Mouse (Mus musculus): ENCODE measurements at regions not wholly inside any gene's neighbourhood (a gene's known extent, or its start where the extent isn't known, plus 50 kb on each side); places are given as distances from the start of the nearest gene placed in this dataset.

DNA sequence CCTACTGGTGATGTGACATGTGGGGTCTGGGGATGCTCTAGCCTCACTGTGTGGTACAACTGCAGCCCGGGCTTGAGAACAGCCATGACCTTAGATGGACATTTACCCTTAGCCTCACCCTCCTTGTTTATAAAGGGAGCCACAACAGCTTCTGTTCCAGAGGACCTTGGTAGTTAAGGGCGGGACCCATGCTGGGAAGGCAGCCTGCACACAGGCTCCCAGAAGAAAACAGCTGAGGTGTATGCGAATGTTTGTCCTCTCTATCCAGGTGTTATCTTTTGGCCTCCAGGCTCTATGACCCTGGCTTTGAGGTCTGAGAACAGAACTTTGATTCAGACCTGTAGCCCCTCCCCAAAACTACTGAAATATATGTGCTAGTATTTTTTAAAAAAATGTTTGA lies 102.1 kb upstream of the Mki67 start:
- no peak for DNase-seq (ENCODE audit: low spot score)

DNA sequence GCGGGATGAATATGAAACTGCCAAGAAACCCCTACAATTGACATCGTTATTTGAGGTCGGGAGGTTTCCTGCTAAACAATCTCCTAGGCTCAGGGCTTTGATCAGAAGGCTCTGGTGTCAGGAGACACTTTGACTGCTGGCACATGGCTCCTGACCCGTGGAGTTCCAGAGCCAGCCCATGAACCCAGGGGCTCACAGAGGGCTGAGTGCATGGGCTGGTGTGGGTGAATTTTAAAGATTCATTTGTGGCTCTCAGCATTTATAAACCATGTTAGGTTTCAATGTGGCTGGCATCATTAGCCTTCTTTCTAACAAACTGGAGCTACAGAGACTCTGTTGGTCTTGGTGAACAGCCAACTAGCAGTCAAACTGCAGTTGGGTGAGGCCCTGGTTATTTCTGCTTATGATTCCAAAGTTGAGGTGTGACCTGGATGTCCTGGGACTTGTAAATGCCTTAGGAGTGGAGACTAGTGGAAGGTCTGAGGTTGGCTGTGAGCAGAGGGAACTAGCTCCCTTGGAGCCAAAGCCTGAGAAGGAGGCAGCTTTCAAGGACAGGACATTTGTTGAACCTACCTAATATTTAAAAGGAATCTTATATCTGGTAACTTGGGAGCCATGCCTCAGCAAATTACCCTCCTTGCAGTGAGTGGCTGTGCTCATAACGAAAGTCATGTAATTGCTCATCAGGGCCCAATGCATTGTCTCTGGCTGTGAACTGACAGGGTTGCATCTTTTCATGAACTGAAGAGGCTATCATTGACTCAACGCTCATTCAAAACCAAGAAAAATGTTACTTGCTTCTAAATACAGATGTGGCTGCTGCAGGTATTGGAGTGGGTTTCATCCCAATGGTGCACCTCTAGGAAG lies 108.0 kb upstream of the Mki67 start:
- no peak for DNase-seq (ENCODE audit: low spot score)

DNA sequence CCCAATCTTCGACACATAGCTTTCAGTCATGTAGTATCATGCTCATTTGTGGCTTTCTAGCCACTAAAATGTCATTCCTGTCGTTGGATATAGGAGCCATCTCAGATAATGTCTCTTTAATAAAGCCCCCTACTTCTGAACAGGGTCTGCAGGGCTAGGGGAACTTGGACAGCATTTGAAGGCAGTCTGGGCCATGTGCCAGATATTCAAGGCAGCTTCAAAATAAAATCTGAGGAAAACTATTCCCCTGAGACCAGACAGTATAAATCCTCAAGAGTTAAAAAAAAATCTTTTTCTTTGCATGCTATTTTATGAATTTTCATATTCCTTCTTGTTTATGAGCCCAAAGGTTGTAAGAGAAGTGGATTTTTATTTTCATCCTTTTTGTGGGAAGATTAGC lies 113.1 kb upstream of the Mki67 start:
- DNase-seq (ENCODE audit: low spot score), result no peak

DNA sequence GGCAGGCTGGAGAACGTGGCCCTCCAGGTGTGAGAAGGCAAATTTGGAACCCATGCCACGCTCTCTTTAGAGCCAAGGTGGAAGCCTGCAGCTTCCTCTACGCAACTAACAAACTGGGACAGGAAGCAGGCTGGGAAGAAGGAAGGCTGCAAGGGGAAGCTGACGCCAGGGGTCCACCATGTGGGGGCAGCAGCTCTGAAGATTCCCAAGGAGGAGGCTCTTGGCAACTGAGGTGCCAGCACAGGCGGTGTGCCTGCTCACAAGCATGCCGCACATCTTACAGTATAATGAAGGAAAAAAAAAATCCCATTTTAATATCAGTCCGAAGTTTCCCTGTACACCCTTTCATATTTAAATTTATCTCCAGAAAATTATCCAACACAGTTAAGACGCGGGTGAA lies 117.3 kb upstream of the Mki67 start:
- DNase-seq (ENCODE audit: low spot score), result no peak

DNA sequence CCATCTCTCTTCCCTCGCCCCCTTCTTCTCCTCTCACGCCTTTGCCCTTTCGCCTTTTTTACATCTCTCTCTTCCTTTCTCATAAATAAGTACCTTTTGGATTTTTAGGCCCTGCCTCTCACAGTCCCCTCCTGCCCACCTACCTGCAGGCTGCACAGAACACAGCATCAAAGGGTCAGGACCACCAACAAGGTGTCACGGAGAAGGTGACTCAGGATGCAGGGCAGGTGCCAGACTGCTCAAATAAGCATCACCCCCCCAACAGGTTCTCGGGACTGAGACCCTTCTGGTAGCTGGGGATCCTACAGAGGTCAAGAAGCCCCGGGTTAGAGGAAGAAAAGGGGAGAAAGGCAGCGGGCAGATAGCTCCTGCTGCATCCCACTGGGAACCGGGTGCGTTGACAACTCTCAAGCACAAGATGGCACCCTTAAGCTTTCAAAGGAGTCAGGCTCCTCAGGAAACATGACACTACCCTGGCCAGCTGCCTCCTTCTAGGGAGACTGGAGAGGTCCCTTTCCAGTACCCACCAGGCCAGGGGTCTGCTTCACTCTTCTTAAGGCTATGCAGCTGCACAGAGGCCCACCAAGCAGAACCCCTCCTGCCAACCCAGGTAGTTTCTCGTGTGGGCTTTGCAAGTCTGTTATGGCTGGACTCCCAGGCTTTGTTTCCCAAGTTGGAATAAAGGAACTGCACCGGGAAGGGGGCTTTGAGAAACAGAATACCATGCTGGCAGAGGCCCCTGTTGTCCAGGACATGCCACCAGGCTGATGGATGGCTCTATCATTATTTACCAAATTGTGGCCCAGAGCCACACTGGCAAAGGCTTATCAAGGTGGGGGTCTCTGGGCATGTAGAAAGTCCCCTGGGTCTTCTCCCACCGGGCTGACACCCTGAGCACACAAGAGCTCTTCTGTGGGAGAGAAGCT lies 120.9 kb upstream of the Mki67 start:
- no peak for DNase-seq (ENCODE audit: low spot score)

DNA sequence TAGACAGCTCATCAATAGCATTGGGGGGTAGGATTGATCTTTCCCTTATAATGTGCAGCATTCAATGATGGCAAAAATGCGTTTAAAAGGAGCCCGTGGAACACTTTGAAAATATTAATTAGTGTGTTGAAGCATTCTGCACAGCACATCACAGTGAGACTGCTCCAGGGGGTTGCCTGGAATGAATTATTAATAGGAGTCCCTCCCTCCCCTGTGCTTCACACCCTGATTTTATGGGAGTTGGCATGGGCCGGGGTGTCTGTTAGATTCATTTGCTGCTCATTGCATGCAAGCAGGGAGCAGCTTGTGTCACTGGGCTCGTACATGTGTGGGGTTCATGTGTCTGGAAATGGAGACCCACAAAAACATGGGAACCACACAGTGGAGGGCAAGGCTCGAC lies 127.9 kb upstream of the Mki67 start:
- DNase-seq (ENCODE audit: low spot score), result no peak

DNA sequence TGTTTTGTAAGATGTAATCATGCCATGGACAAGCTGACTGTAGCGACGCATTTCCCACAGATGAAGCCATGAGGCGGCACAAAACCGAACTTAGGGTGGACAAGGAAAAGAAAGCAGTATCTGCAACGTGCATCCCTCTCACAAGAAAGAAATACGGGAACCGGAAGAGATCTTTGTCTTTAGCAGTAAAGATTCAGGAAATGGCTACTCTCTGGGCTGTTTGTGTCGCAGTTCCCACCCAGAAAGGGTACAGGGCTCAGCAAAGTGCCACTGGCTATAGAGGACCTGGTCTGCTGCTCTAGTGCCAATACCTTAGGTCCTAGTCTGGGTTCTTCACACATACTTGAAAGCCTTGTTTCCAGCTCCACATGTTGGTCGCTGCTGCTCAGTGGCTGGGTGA lies 131.1 kb upstream of the Mki67 start:
- no peak for DNase-seq (ENCODE audit: low spot score)

DNA sequence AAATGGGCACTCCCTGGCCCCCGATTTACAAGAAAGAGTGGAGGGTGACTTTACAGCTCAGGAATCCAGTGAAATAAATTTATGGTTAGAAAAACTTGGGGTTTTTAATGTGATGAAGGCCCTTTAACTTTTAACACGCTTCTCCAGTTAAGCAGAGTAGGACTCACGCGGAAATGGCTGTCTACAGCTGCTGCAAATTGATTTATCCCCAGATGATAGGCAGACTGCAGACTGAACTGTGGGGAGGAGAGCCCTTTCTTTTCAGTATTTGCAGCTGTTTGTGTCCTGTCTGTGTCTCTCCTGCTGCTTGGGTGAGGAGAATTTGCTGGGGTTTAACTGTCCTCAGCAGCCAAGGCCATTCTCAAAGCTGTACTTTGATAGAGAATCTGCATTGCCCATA lies 132.0 kb upstream of the Mki67 start:
- DNase-seq (ENCODE audit: low spot score), result no peak

DNA sequence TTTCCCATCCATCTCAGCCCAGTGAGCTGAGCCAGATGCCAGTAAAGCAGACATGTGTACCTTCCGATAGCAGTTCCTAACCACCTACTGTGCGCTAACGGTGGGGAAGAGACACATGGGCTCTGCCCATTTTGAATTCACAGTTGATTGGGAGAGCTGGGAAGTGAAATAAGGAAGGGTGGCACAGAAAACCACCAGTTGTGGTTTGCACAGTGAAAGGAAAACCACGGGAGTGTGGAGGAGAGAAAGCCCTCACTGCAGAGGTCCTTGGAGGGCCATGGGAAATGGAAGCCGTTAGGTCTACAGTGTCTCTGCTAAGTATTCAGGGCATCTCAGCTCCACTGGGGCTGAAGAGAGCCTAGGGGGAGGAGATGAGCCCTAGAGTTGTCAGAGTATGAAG lies 132.7 kb upstream of the Mki67 start:
- DNase-seq (ENCODE audit: low spot score), result no peak

DNA sequence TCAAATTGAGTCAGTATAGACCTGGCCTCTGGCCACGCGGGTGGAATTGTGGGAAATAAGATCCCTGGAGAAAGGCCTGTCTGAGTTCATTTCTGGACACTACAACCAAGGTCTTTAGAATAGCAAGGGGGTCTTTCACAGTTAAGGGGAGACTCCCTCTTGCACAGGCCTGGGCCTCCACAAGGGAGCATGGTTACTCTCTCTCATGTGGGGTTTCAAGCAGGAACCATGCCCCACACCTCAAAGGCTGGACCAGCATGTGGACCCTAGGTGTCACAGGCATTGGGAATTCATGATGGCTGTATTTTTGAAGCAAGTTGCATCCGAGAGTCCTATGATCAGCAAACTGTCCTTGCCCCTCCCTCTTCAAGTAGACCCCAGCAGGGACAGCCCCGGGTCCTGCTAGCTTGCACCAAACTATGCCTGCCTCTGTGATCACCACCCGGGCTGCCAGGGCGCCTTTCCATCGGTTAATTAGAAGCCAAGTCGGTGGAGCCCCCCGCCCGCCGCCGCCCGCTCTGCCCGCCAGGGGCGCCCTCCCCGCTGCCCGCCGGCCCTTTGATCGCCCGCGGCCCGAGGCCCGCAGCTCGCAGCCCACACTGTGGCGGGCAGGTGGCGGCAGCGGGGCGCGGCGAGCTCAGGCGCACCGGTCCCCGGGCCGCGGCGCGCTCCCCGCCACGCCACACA lies 137.1 kb upstream of the Mki67 start:
- no peak for DNase-seq (ENCODE audit: low spot score)

DNA sequence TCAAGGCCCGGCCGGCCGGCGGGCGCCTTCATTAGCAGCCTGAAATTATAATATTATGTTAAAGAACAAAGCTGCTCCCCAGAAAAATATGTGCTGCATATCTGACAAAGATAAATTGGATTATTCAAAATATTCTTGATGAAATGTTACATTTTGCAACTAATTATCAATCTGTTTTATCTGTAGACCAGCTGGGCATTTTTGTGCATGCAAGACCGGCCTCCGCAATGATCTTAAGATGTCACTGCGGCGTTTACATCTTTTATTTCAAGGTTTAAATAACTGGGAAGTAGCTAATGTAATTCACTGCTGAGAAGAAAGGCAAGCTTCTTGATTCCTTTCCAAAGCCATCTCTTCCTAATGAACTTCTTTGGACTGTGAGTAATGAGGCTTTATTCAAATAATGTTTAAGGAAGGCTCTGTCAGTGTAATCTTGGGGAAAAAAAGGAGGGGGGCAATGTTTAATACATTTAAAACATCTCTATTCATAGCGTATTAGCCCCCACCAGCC lies 137.7 kb upstream of the Mki67 start:
- no peak for DNase-seq (ENCODE audit: low spot score)

DNA sequence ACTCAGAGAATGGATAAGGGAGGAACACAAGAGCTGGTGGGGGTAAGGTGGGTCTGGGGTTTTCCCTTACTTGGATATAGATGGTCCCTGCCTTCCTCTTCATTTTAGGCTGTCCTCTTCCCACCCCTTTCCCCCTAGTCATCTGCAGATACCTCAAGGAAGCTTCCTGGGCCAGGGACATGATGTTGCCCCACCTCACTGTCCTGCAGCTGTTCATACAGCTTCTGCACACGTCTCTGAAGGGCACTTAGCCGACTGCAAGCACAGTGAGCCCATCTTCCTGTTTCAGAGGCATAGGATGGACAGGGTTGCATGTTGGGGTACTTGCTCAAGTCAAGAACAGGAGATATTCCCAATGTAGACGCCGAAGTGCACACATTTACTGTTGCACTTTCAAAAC lies 144.1 kb upstream of the Mki67 start:
- DNase-seq (ENCODE audit: low spot score), result no peak

DNA sequence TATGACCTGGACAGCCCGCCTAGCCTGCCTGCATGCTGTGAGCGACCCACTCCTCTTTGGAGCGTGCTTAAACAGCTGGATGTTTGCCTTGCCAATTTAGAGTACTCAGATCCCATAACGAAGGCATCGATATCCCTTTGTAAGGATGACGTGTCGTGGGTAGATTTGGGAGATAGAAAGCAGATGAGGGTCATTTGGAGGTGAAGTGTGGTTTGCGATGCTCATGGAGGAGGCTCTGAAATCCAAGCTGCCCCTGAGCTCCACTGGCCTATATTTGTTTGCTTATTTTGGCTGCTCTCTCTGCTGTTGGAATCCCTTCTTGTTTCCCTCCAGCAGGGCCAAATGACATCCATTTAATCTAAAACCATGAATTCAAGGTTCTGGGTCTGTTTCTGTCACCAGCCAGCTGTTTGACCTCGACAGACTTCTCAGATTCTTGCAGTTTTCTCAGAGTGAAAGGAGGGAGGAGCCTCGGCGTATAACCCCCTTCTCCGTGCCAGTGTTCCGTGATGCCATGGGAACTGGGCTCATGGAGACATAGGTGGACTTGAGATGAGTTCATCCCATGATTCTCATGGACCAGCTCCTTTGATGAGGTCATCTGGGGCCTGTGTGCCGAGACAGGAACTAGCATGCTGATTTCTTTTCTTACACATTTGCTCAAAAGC lies 144.7 kb upstream of the Mki67 start:
- DNase-seq (ENCODE audit: low spot score), result no peak

DNA sequence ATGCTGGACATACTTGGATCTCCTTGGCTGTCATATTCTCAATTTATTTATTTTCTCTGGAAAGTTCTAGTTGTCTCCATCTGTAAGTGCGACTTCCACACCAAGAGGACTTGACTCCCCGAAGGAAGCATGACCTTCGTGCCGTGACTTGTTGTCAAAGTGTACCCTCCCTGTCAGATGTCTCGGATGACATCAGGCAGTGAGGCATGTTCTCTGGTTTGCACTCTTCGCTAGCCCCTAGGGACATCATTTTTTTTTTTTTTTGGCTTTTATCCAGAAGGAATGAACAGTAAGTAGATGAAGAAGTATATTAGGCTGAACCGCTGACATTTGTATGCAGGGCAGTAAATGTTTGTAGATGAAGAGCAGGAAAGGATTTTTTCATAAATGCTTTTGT lies 145.2 kb upstream of the Mki67 start:
- DNase-seq (ENCODE audit: low spot score), result no peak

DNA sequence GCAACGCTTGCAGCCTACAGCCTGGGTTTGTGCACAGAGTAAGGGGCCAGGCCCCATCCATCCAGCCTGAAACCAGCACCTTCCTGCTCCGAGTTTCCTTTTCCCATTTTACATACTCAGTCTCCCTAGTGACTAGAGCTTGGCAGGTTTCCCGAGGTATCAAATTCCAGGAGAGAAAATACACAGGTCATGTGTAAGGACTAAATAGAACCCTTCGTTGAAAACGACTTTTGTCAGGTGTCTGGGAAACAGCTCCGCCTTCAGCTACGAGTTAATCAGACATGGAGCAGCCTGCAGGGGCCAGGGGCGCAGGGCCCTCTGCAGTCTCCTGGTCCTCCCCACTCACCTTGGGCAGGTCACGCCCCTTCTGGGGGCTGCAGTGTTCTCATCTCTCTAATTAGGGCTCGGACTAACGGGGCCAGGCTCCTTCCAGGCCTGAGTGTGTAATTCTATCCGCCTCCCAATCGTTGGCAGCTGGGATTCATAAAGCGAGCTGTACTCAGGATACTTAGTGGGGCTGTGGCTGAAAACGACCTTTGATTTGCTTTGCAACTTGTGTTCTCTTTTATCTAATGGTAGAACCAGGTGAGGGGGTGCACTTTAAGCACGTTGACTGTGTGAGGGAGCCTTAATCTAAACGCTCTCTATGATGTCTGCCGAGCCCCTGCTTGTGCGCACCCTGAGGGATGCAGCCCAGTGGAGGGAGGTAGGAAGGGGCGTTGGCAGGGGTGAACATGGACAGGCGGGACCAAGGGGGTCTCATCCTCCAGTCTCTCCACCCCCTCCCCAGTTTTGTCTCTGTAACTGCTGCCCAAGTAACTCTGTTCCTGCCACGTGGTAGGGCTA lies 147.6 kb upstream of the Mki67 start:
- DNase-seq (ENCODE audit: low spot score), result no peak

DNA sequence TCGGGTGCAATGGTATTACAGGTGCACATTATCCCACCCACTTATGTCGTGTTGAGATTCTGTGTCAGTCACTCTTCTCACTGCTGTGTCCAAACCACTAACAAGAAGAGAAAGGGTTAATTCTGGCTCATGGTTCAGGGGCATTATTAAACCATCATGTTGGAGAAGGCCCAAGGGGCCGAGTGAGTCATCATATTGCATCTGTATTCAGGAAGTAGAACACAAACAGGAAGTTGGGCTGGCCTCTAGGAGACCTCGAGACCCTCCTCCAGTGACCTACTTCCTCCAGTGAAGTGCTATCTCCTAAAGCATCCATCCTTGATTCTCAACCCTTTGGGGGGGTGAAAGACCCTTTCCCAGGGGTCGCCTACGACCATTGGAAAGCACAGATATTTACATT lies 154.8 kb upstream of the Mki67 start:
- no peak for DNase-seq (ENCODE audit: low spot score)

DNA sequence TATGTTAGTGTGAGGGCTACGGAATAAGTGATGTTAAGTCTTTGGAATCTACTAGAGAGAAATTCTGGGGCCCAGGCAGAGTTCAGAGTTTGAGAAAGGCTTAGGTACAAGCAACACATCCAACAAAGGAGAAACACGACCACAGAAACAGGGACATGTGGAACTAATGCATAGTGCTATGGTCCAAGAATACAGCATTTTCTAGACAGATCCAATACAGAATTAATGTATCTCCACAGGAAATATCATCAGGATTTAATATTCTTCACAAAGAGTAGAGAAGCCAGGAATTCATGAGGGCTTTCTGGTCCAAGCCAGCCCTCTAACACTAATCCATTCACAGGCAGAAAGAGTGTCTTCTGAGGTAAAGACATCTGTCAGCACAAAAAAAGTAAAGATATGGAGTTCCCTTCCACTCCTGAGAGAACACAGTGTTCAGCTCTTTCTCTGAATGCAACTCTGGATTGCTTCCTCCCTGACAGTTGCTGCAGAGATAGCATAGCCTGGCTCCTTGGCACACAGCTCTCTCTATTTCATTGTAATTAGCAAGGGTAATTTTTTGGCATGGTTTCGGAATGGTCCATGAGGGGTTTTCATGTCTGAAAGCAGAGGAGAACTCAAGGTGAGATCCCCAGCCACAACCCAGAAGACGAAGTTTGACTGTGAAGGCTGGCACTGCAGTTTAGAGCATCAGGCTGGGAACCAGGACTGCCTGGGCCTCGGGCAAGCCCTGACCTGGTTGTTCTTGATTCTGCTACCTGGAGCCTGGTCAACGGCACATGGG lies 161.1 kb upstream of the Mki67 start:
- no peak for DNase-seq (ENCODE audit: low spot score)

DNA sequence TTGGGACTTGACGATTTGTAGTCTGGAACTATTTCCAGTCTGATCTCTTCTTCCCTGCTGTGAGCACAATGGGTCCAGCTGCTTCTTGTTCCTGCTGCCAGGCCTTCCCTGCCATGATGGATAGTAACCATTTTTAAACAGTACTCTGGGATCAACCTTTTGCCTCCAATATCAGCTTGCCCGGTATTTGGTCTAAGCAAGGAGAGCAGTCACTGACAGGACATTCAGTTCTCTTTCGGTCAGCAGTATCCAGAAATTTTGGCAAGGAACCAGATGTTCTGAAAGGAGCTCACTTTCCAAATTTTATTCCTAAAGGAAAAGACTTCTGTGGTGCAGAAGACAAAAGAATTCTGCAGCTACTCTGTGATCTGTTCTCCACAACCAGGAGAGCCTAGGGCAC lies 162.6 kb upstream of the Mki67 start:
- no peak for DNase-seq (ENCODE audit: low spot score)

DNA sequence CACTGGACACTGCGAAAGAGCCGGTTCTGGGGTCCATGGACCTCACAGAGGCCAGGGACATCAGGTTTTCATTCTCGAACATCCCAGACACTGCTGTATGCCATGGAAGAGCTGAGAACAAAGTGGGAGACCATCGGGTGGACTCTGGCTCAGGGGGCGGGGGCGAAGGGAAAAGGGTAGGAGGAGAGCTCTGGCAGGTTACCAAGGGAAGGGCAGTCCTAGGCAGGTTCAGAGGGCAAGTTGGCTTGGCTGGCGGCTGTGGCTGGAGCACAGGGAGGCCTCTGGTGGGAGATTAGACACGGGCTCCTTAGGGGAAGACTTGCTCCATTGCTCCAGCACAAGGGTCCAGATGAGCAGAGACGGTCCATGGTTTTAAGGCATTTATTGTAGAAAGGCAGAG lies 164.3 kb upstream of the Mki67 start:
- no peak for DNase-seq (ENCODE audit: low spot score)

DNA sequence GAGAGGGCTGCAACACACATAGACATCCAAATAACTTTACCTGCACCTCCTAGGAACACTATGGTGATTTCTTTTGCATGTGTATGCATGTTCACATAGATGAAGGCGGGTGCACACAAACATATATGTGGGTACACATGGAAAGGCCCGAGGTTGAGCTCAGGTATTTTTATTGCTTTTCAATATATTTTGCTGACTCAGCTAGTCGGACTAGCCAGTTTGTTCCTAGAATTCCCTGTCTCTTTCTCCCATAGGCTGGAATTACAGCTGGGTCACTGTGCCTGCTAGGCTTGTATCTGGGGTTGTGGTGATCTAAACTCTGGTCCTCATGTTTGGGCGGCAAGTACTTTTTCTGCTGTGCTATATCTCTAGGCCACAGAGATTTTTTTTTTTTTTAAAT lies 166.1 kb upstream of the Mki67 start:
- no peak for DNase-seq (ENCODE audit: low spot score)
